Mouse (Mus musculus) hindbrain, embryonic 11.5 days (tissue): Measurements from ENCODE around the gene Ptpn1. TPM values are rescaled to one million over a fixed set of nuclear protein-coding genes. Genes with fewer than 3 reads are reported as not detected.

ENCODE experiments used
- ATAC-seq: fragments of 200-750 bp; cut with Nextera tagmentation; 2 replicates; pipeline ENCODE4 v1.8.0; 2017; ENCODE audit warnings: mild to moderate bottlenecking, moderate TSS enrichment, moderate library complexity; ENCODE audit not compliant: low FRiP score
- DNase-seq: peaks from one replicate; pipeline ENCODE4 v3.0.0-alpha.2; 2015; ENCODE audit warnings: low spot score
- H3K27ac ChIP-seq: fragments of 300-500 bp; sonication (generic); 2 replicates; pipeline ENCODE4 v1.5.1; 2014; ENCODE audit warnings: mild to moderate bottlenecking, low read depth, low read length
- H3K27me3 ChIP-seq: fragments of 300-500 bp; sonication (generic); 2 replicates; pipeline ENCODE4 v1.6.1; 2014; ENCODE audit warnings: mild to moderate bottlenecking, low read length, moderate library complexity, mixed read lengths; ENCODE audit not compliant: control insufficient read depth, insufficient read depth
- H3K36me3 ChIP-seq: fragments of 300-500 bp; sonication (generic); 2 replicates; pipeline ENCODE4 v1.6.1; 2014; ENCODE audit warnings: mild to moderate bottlenecking, low read length, moderate library complexity, mixed read lengths; ENCODE audit not compliant: control insufficient read depth, insufficient read depth
- H3K4me1 ChIP-seq: fragments of 300-500 bp; sonication (generic); replicated peaks from 2 replicates; pipeline ENCODE4 v1.6.1; 2014; ENCODE audit warnings: low read length, mixed read lengths; ENCODE audit not compliant: control insufficient read depth, insufficient read depth
- H3K4me2 ChIP-seq: fragments of 300-500 bp; sonication (generic); replicated peaks from 2 replicates; pipeline ENCODE4 v1.6.1; 2014; ENCODE audit warnings: mild to moderate bottlenecking, low read depth, low read length
- H3K4me3 ChIP-seq: fragments of 300-500 bp; sonication (generic); 2 replicates; pipeline ENCODE4 v1.5.1; 2014; ENCODE audit warnings: low read depth, low read length
- H3K9ac ChIP-seq: fragments of 300-500 bp; sonication (generic); 2 replicates; pipeline ENCODE4 v1.6.1; 2014; ENCODE audit warnings: low read depth, low read length
- H3K9me3 ChIP-seq: fragments of 300-500 bp; sonication (generic); 2 replicates; pipeline ENCODE4 v1.6.1; 2016; ENCODE audit warnings: low read length; ENCODE audit not compliant: control insufficient read depth
- WGBS: fragments of 180-500 bp; shearing (Covaris S2); extraction: QIAGEN DNeasy Blood & Tissue Kit; methylation state at CpG from one replicate; pipeline ENCODE4 v1.1.7; 2014; 5-methylcytosine and 5-hydroxymethylcytosine counted together
- polyA plus RNA-seq: library from polyadenylated mRNA; unstranded; fragments of >200 nt; fragmentation: Nextera tagmentation; extraction: Ambion mirVana; gene quantifications from 2 replicates; pipeline ENCODE4 v1.2.1, GENCODE M21; 2014

Gene Ptpn1
- polyA plus RNA-seq, 1 experiment from 2014 or later: 90.3 TPM

DNA sequence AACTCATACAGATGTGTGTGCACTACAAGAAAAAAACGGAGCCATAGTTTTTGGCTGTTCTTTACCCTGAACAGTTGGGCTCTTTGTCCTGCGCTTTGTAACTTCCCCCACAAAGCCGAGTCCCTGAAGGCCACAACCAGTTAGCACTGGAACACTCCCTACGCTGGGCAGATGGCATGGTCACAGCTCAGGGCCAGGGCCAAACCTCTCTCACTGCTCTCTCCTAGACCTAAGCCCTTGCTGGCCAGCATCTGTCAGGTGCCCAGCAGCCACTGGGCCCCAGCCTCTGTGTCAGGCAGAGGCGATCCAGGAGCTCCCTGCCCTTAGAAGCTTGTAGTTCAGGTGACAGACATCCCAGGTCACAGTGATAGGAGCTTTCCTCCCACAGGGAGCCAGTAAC is 13.6 kb downstream of the Ptpn1 start:
- WGBS: 88% methylated on average over 5 of the region's 5 CpGs
- no peaks in the 10 kb centered on the region for H3K27me3 ChIP-seq
- no peak overlapping the region for H3K27ac ChIP-seq
- H3K36me3 ChIP-seq: no peaks in the 10 kb centered on the region
- no peak for ATAC-seq
- no peak overlapping the region for H3K4me2 ChIP-seq
- peaks cover 4% of the 10 kb centered on the region for H3K4me1 ChIP-seq
- 0 out of 2 replicates have a peak overlapping the region, but pooled peaks have one; percentile 15 for H3K9ac ChIP-seq
- no peak for DNase-seq
- no peak overlapping the region for H3K4me3 ChIP-seq
- H3K9me3 ChIP-seq: no peaks in the 10 kb centered on the region

DNA sequence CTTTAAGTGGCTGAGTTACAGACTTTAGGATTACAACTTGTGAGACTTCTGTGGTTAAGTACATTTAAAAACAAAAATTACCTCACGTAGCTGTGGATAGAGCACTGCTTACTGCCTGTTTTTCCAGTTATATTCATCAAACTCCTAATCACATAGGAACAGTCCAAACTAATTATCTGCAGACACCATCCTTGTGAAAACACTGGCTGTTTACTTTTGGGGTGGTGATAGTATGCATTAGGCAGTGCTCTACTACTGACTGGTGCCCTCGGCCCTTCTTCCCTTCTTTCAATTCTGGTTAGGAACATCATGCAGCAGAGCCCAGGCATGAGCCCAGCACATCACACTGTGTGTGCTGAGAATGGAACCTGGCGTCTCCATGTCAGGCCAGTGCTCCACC is 15.4 kb downstream of the Ptpn1 start:
- 78% methylated on average over 3 of the region's 3 CpGs for WGBS
- no peak overlapping the region for H3K9ac ChIP-seq

DNA sequence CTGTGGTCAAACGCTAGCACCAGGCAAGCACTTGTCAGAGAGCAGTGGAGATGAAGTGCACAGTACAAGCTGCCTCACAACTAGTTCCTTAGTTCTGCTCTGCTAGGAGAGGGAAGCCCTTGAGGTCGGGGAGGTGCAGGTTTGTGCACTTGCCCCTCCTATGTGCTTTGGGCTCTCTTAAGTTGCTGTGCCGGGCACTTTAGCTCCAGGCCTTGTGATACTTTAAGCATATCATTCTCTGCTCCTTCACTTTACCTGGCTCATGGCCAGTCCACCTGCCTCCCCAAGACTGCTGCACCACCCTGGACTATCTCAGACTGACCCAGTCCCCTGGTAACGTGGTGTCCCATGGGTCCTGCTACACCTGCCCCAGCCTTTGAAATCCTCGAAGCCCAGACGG is 16.2 kb downstream of the Ptpn1 start:
- 85% methylated on average over 6 of the region's 6 CpGs for WGBS
- Histone ChIP-seq H3K9ac (no peak overlapping the region), H3K36me3 (no peaks in the 10 kb centered on the region), H3K9me3 (no peaks in the 10 kb centered on the region), H3K27me3 (no peaks in the 10 kb centered on the region), H3K4me1 (peaks cover 4% of the 10 kb centered on the region; the same call in 1 of the 2 replicates), H3K4me2 (no peak overlapping the region), H3K4me3 (no peak overlapping the region), H3K27ac (no peak overlapping the region)
- DNase-seq (no peak), ATAC-seq (no peak)

More for the DNA sequence above, 15.4 kb downstream of the Ptpn1 start:
- ATAC-seq: no peak
- peaks cover 4% of the 10 kb centered on the region for H3K4me1 ChIP-seq
- no peaks in the 10 kb centered on the region for H3K9me3 ChIP-seq
- no peak for DNase-seq
- H3K4me3 ChIP-seq: no peak overlapping the region
- H3K36me3 ChIP-seq: no peaks in the 10 kb centered on the region
- H3K27me3 ChIP-seq: no peaks in the 10 kb centered on the region
- no peak overlapping the region for H3K27ac ChIP-seq
- no peak overlapping the region for H3K4me2 ChIP-seq

DNA sequence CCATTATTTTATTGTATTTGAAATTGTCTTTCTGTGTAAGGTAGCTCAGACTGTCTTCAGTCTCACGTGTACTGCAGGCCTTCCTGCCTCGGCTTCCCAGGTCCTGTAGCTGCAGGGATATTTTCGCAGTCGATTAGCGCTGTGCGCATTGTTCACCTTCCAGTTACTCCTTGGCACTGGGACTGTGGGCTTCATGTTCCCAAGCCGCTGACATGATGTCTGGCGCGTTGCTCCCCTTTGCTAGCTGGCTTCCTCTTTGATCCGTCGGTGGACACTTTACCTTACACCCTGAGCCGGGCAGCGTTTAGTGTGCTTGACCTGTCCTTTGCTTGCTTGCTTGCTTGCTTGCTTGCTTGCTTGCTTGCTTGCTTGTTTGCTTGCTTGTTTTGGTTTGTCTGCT is 16.7 kb downstream of the Ptpn1 start:
- WGBS: 89% methylated on average over 13 of the region's 13 CpGs
- H3K4me1 ChIP-seq: peaks cover 4% of the 10 kb centered on the region; the same call in 1 of the 2 replicates
- no peak overlapping the region for H3K27ac ChIP-seq
- H3K27me3 ChIP-seq: no peaks in the 10 kb centered on the region
- no peak overlapping the region for H3K4me3 ChIP-seq
- no peak overlapping the region for H3K4me2 ChIP-seq
- DNase-seq: no peak
- no peaks in the 10 kb centered on the region for H3K9me3 ChIP-seq
- no peak overlapping the region for H3K9ac ChIP-seq
- no peak for ATAC-seq
- H3K36me3 ChIP-seq: no peaks in the 10 kb centered on the region

DNA sequence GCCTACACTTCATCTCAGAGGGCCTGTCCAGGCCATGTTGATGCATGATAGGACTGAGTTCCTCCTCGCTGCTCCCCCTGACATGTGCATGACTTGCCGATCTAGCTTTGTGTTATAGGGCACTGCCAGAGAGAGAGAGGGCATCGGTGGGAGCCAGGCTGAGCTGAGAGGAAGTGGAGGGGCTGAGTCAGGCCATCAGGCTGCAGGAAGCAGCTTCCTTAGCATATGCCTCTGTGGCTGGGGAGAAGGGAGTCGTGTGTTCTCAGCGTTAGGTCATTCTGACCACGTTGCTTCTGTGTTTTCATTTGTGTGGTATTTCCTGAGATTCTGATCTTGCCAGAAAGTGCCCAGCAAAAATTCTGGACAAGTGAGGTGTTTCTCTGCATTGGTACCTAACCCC is 17.4 kb downstream of the Ptpn1 start:
- Histone ChIP-seq H3K27me3 (no peaks in the 10 kb centered on the region), H3K4me2 (no peak overlapping the region), H3K4me1 (peaks cover 2% of the 10 kb centered on the region; the same call in 1 of the 2 replicates), H3K4me3 (no peak overlapping the region), H3K27ac (no peak overlapping the region), H3K9ac (no peak overlapping the region), H3K9me3 (no peaks in the 10 kb centered on the region), H3K36me3 (no peaks in the 10 kb centered on the region)
- WGBS: 79% methylated on average over 6 of the region's 6 CpGs
- DNase-seq (no peak), ATAC-seq (no peak)

DNA sequence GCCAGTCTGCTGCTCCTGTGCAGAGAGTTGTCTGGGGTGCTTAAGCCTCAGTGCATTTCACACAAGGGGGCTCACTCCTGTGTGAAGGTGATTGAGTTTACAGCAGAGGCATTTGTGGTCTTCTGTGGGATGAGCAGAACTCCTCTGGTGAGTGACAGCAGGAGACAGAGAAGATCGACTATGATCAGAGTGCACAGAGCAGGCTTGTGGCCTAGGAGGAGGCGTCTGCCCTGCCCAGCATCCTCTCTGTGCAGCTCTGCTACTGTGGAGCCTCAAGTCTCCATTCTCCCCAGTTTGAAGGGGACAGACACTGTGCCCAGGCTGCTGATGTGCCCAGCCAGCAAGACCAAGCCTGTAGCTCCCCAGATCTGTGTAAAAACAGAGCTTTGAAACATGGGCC is 18.0 kb downstream of the Ptpn1 start:
- H3K36me3 ChIP-seq: no peaks in the 10 kb centered on the region

DNA sequence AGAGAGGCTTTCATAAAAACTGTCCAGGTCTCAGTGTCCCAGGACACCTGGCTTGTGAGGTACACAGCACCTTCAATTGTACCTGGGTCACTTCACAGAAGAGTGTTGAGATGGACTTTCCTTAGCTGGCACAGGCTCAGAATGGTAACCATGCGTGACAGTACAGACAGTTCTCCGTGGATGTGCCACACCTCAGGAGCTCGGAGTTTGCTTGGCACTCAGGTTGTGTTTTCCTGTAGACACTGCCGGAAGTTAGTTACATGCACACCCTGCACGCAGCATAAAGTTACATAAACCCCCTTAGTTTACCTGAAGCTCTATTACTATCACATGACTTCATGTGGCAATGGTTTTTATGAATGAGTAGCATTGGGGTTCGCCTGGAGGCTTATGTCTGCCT is 18.8 kb downstream of the Ptpn1 start:
- Histone ChIP-seq H3K4me2 (no peak overlapping the region), H3K27ac (no peak overlapping the region), H3K36me3 (no peaks in the 10 kb centered on the region), H3K4me1 (no peaks in the 10 kb centered on the region; the same call in 1 of the 2 replicates), H3K9me3 (no peaks in the 10 kb centered on the region), H3K4me3 (no peak overlapping the region), H3K27me3 (no peaks in the 10 kb centered on the region), H3K9ac (no peak overlapping the region)
- DNase-seq (no peak), ATAC-seq (no peak)
- 94% methylated on average over 6 of the region's 6 CpGs for WGBS

More for the DNA sequence above, 18.0 kb downstream of the Ptpn1 start:
- 84% methylated on average over 2 of the region's 2 CpGs for WGBS
- H3K9ac ChIP-seq: no peak overlapping the region
- no peak overlapping the region for H3K4me2 ChIP-seq
- ATAC-seq: no peak
- H3K27ac ChIP-seq: no peak overlapping the region
- H3K9me3 ChIP-seq: no peaks in the 10 kb centered on the region
- no peak overlapping the region for H3K4me3 ChIP-seq
- peaks cover 2% of the 10 kb centered on the region; the same call in 1 of the 2 replicates for H3K4me1 ChIP-seq
- DNase-seq: no peak
- H3K27me3 ChIP-seq: no peaks in the 10 kb centered on the region

DNA sequence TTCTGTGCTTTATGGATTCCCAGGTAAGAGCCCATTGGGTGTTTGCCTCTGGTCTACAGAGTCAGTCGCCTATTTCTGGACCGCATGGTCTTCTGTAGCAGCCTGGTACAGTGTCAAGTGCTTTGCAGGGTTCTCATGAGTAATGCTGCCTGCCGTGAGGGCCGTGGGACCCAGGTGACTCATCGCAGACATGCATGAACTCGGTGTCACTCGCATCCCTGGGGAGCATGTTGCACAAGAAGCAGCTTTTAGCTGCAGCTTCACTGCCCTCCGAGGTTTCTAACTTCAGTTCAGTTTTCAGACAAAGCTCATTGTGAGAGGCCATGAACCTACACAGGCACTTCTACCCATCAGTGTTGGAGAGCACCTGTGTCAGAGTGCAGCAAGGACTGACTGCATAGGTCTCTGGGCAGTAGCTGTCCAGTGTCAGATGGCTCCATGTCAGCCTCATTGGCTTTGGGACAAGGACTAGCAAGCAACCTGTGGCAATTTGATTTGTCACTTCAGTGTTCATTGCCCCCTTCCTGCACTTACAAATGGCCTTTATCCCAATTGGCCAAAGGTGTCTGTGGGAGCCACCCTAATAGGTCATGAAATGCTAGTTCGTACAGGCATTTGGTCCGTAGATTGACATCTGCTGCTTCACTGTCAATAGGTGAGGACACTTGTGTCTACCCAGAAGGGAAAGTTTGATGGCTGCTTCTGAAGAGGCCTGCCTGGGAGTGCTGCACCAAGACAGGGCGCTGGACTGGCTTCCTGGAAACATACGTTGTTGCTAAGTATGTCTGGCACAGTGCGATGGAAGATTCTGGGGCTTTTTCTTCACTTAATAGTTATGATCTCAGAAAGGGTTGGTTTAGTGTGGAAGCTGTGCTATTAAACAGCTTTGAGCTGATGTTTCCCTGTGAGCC is 19.7 kb downstream of the Ptpn1 start:
- WGBS: 92% methylated on average over 13 of the region's 13 CpGs

DNA sequence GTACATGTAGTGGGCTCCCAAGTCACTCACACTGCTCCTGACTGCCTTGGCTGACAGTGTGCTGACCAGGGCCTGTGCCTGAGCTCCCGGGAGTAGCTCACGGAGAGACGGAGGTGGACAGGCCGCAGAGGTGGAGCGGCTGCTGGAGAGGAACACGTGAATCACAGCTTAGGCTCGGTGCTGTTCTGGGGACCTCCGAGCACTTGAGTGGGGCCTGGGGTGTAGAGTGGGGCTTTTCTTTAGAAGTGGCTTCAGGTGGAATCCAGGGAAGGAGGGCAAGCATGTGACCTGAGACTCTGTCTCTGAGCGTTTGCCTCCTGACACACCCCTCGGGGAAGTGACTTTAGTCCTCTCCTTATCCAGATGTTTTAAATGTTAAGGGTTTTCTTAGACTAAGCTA is 22.0 kb downstream of the Ptpn1 start:
- H3K36me3 ChIP-seq: no peaks in the 10 kb centered on the region
- no peaks in the 10 kb centered on the region for H3K27me3 ChIP-seq
- ATAC-seq (no peak), DNase-seq (no peak)
- H3K4me1 ChIP-seq: no peaks in the 10 kb centered on the region; the same call in 1 of the 2 replicates
- 85% methylated on average over 10 of the region's 10 CpGs for WGBS
- no peak overlapping the region for H3K4me3 ChIP-seq
- H3K4me2 ChIP-seq: no peak overlapping the region
- no peak overlapping the region for H3K27ac ChIP-seq
- H3K9me3 ChIP-seq: no peaks in the 10 kb centered on the region
- no peak overlapping the region for H3K9ac ChIP-seq

More for the DNA sequence above, 19.7 kb downstream of the Ptpn1 start:
- no peaks in the 10 kb centered on the region for H3K27me3 ChIP-seq
- H3K27ac ChIP-seq: no peak overlapping the region
- no peak for DNase-seq
- H3K9ac ChIP-seq: no peak overlapping the region
- no peaks in the 10 kb centered on the region for H3K9me3 ChIP-seq
- no peaks in the 10 kb centered on the region; the same call in 1 of the 2 replicates for H3K4me1 ChIP-seq
- no peak overlapping the region for H3K4me2 ChIP-seq
- no peaks in the 10 kb centered on the region for H3K36me3 ChIP-seq
- H3K4me3 ChIP-seq: no peak overlapping the region
- ATAC-seq: no peak
